Mouse (Mus musculus): ENCODE measurements around the gene Sdhc.
"Not testable (repeated sequence)": the region's sequence is repeated elsewhere in the genome, so short reads cannot be mapped to it uniquely, and the experiment has no call there.

- not testable (repeated sequence) for TF ChIP-seq CTCF, EP300 (IDR thresholded peaks at IDR 0.05; ENCODE audit: low read depth)
These were observed 62.0 kb downstream of the Sdhc start for GRCm38 (mm10) chr1:171088237-171088869.

All from heart, postnatal 0 days (tissue).